Mouse (Mus musculus) ES-CJ7 (cell line): ENCODE data around the gene Oosp2.

Experiments
- DNase-seq: peaks from one replicate; pipeline ENCODE4 v3.0.0; 2011; ENCODE audit warnings: low read depth, low spot score

Oosp2 gene

DNA sequence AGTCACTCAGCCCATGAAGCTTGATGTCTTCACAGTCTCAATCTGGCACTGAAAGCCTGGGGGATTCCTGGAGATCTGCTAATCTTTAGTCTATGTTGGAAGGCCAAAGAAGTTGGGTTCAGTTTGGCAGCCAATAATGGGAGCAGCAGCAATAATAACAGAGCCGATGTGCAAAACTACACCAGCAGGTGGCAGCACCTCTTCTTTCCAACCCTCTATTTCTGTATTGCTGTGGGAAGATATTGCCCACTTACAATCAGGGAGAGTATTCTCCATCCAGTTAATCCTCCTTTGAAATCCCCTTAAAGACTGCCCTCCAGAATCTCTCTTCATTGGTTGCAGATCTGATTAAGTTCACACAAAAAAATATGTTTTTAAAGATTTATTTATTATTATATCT, 52.2 kb downstream of the Oosp2 start:
- DNase-seq, result peak; percentile 40

DNA sequence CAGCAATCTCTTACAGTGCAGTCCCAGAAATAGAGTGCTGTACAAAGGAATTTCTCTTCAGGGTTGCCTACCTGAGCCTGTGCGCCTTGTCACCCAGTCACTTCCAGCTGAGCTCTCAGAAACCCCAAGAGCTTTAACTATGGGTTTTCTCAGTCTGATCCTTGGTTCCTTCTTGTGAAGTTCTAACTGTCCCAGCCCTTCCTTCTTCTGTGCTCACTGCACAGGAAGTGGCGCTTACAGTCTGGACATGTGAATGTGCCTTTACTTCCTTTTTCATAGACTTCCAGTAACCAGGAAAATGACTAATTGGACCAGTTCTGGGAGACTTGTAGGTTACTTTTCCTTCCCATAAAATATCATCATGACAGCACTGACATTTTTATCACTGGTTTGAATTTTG, 55.8 kb downstream of the Oosp2 start, which contains the start of gene Ms4a6d:
Gene Ms4a6d, minus strand, starts transcription at position 247 of the 400 bp plus-strand sequence.
- no peak for DNase-seq

DNA sequence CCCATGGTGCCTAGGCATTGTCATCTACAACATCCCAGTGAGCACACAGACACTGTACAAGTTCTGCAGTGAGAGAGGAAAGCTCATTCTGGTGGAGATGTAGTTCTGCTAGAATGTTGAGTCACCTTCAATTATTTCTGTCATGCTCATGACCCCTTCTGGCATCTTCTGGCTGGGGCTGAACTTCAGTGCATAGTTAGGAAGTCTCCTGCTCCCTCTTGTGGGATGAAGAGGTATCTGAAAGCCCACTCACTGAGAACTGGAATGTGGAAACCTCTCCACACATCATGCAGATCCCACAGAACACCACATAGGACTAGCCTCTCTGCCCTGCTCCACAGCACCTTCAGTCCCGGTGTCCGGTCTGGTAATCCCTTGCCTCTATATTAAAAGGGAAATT, 58.3 kb downstream of the Oosp2 start:
- peak; percentile 57 for DNase-seq

DNA sequence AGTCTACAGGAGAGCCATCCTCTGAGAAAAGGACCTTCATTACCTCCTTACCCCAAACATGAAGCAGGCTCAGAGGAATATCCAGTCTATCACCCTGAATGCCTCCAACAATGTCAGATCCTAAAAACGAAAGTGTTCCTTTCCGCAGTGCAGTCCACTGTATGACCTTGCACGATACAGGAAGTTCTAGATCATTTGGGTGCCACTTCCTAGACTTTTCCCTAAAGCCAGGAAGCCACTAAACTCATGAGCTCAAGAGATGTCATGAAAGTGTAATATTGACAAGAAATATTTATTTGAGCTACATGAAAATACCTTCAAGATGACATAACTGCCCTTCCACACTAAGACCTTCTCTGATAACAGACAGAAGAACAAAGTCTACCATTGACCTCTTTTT, 59.0 kb downstream of the Oosp2 start:
- DNase-seq, result no peak
